Comparison of ENCODE assay signal across 9 mouse cellular contexts in genomic region chr14:114955572-114955971, GRCm38 (mm10).
"Had no signal": no experiment of that assay in that cellular context is flagged by ENCODE, and none has a peak within 500 bp of the region (broad histone marks: within the 10 kb centered on the region; RNA-seq: fewer than 3 reads in every experiment).

No protein-coding gene starts in this region.

- H3K9me3 ChIP-seq: limb, embryonic 15.5 days; liver, embryonic 12.5 days; midbrain, embryonic 15.5 days; neural tube, embryonic 12.5 days had no signal

- H3K27ac ChIP-seq: hindbrain, postnatal 0 days; limb, embryonic 15.5 days; liver, embryonic 12.5 days; midbrain, embryonic 15.5 days; neural tube, embryonic 12.5 days had no signal

- DNase-seq: layer of hippocampus, adult 9-11 months; layer of hippocampus, postnatal 36 days; thymus, adult 18-20 months; thymus, postnatal 14 days had no signal

- ATAC-seq: hindbrain, postnatal 0 days; liver, embryonic 12.5 days; midbrain, embryonic 15.5 days had no signal

- H3K36me3 ChIP-seq: limb, embryonic 15.5 days; liver, embryonic 12.5 days; midbrain, embryonic 15.5 days; neural tube, embryonic 12.5 days had no signal

- H3K4me3 ChIP-seq: limb, embryonic 15.5 days; liver, embryonic 12.5 days; midbrain, embryonic 15.5 days; neural tube, embryonic 12.5 days had no signal

- H3K9ac ChIP-seq: limb, embryonic 15.5 days; liver, embryonic 12.5 days; midbrain, embryonic 15.5 days; neural tube, embryonic 12.5 days had no signal

- H3K27me3 ChIP-seq: limb, embryonic 15.5 days; liver, embryonic 12.5 days; midbrain, embryonic 15.5 days; neural tube, embryonic 12.5 days had no signal

- H3K4me2 ChIP-seq: limb, embryonic 15.5 days; liver, embryonic 12.5 days; midbrain, embryonic 15.5 days; neural tube, embryonic 12.5 days had no signal

- H3K4me1 ChIP-seq: midbrain, embryonic 15.5 days had no signal
